Mouse (Mus musculus) ES-E14 (cell line): ENCODE measurements around the gene Prrt4. TPM values are rescaled to one million over a fixed set of nuclear protein-coding genes. Genes with fewer than 3 reads are reported as not detected.

Source experiments
- DNase-seq: peaks from one replicate; pipeline ENCODE4 v3.0.0-alpha.2; 2013; ENCODE audit warnings: low read depth, low spot score
- H3K27ac ChIP-seq: 2 replicates; pipeline ENCODE4 v1.5.1; 2012; ENCODE audit warnings: low read depth, mild to moderate bottlenecking, low read length, moderate library complexity, mixed read lengths; ENCODE audit not compliant: poor library complexity, insufficient read depth, severe bottlenecking
- H3K36me3 ChIP-seq: 2 replicates; pipeline ENCODE4 v1.6.1; 2012; ENCODE audit warnings: mild to moderate bottlenecking, low read length, moderate library complexity, mixed read lengths; ENCODE audit not compliant: control insufficient read depth, poor library complexity, insufficient read depth, severe bottlenecking
- H3K4me1 ChIP-seq, 2 experiments: fragments of 150-350 bp in 1 of 2; sonication (generic) in 1 of 2; 2 replicates each; pipeline ENCODE4 v1.6.1; 2012; ENCODE audit warnings: low read length in 2 of 2, mild to moderate bottlenecking in 1 of 2, mixed read lengths in 1 of 2; ENCODE audit not compliant: control insufficient read depth in 2 of 2, insufficient read depth in 2 of 2, poor library complexity in 1 of 2
- H3K4me3 ChIP-seq, 2 experiments: fragments of 150-350 bp in 1 of 2; sonication (generic) in 1 of 2; 2 replicates each; pipeline ENCODE4 v1.5.1; 2012; ENCODE audit warnings: low read length in 2 of 2, low read depth in 1 of 2, mild to moderate bottlenecking in 1 of 2, mixed read lengths in 1 of 2; ENCODE audit not compliant: insufficient read depth in 1 of 2, poor library complexity in 1 of 2, severe bottlenecking in 1 of 2
- H3K9ac ChIP-seq: 2 replicates; pipeline ENCODE4 v1.6.1; 2012; ENCODE audit warnings: low read depth, mild to moderate bottlenecking, low read length, mixed read lengths; ENCODE audit not compliant: poor library complexity, insufficient read depth, severe bottlenecking
- H3K9me3 ChIP-seq: fragments of 150-350 bp; sonication (generic); 2 replicates; pipeline ENCODE4 v1.6.1; 2012; ENCODE audit warnings: low read depth, mild to moderate bottlenecking, low read length; ENCODE audit not compliant: control insufficient read depth, insufficient read depth
- CHD2 ChIP-seq: IDR thresholded peaks from 2 replicates; pipeline ENCODE4 v1.6.1; 2014; ENCODE audit warnings: mild to moderate bottlenecking, low read depth, low read length, inconsistent platforms
- HCFC1 ChIP-seq: IDR thresholded peaks from 2 replicates; pipeline ENCODE4 v1.6.1; 2012; ENCODE audit warnings: low read length, inconsistent platforms, borderline replicate concordance; ENCODE audit not compliant: insufficient read depth
- MAFK ChIP-seq: IDR thresholded peaks from 2 replicates; pipeline ENCODE4 v1.6.1; 2014; ENCODE audit warnings: mild to moderate bottlenecking, low read depth, low read length, inconsistent platforms; ENCODE audit not compliant: insufficient read depth
- ZC3H11A ChIP-seq: IDR thresholded peaks from 2 replicates; pipeline ENCODE4 v1.6.1; 2012; ENCODE audit warnings: low read depth, mild to moderate bottlenecking, inconsistent platforms, low read length, borderline replicate concordance
- ZNF384 ChIP-seq: IDR thresholded peaks from 2 replicates; pipeline ENCODE4 v1.6.1; 2012; ENCODE audit warnings: low read depth, low read length, inconsistent platforms
- in situ Hi-C, 2 experiments: fragments of 600-800 bp; cut with MboI; formaldehyde crosslinking; loops; one replicate each; pipeline ENCODE4 v1.15.1; 2025; ENCODE audit warnings: low sequenced_read_pairs in 2 of 2, inconsistent platforms in 1 of 2; ENCODE audit not compliant: unreplicated experiment in 2 of 2
- total RNA-seq: library from RNA; depleted of rRNA; stranded (reverse); fragments of 300-350 nt; gene quantifications from 2 replicates; pipeline ENCODE4 v1.2.3, GENCODE M21; 2012

Prrt4 gene
- total RNA-seq, 1 experiment, result 0.40 TPM

DNA sequence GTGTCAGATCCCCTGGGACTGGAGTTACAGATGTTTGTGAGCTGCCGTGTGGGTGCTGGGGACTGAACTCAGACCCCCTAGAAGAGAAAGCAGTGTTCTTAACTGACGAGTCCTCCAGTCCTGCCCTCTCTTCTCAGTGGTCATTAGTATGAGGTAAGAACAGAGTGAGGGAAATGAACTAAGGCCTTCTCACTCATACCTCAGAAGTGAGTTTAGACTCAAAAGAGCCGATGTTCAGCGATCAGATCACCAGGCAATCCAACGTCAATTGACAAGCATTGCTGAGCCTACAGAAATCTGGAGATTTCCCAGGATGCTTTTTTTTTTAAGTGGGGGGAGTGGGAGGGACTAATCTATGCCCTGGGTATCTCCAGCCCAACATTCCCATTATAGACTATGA, 23.1 kb downstream of the Prrt4 start:
- H3K4me1 ChIP-seq, result no peaks in the 10 kb centered on the region
- H3K4me3 ChIP-seq, result no peak overlapping the region
- in situ Hi-C loops, result no loop called here
- TF ChIP-seq HCFC1, result no peak
- TF ChIP-seq ZNF384, result no peak
- TF ChIP-seq MAFK, result no peak
- TF ChIP-seq ZC3H11A, result no peak
- TF ChIP-seq CHD2, result no peak
- no peak overlapping the region for H3K9ac ChIP-seq
- DNase-seq, result no peak
- H3K36me3 ChIP-seq, result peaks cover 44% of the 10 kb centered on the region
- no peak overlapping the region for H3K27ac ChIP-seq
- no peaks in the 10 kb centered on the region for H3K9me3 ChIP-seq

- peaks cover 35% of the 10 kb centered on the region for H3K36me3 ChIP-seq
Measured at GRCm38 (mm10) chr6:29150001-29150400, 29.4 kb downstream of the Prrt4 start.

DNA sequence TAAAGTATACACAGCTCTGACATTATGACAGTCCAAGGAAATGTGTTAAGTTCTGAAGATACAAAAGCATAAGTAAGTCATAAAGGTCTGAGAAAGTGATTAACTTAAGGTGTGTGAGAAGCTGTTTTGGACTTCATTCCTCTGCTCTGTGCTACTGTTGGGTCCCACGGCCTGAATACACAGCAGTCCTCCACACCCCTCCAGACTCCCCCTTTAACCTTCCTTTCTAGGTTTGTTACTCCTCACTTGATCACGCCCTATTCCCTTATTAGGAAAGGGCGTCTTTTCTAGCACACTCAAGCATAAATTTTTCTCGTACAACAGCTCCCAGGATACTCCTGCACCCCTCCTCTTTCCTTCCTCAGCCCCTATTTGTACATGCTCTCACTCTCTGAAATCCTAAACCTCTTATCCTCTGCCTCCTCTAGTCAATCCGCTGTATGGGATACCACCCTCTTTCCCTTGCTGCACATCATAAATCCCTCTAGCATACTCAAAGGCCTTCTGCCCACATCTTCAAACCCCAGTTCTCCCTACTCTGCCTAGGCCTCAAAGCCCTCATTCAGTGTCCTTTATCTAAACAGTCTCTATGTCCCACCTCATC, 31.9 kb downstream of the Prrt4 start:
- no peak for DNase-seq
- no peaks in the 10 kb centered on the region for H3K4me1 ChIP-seq
- no peaks in the 10 kb centered on the region for H3K9me3 ChIP-seq
- in situ Hi-C loops, result no loop called here
- TF ChIP-seq CHD2 (no peak), HCFC1 (no peak), MAFK (no peak), ZNF384 (no peak), ZC3H11A (no peak)
- no peak overlapping the region for H3K4me3 ChIP-seq
- H3K27ac ChIP-seq, result no peak overlapping the region
- no peak overlapping the region; the same call in 1 of the 2 replicates for H3K9ac ChIP-seq
- H3K36me3 ChIP-seq, result peaks cover 25% of the 10 kb centered on the region

More at GRCm38 (mm10) chr6:29150001-29150400, 29.4 kb downstream of the Prrt4 start:
- no peak overlapping the region for H3K9ac ChIP-seq
- TF ChIP-seq ZNF384, result no peak
- no peak for TF ChIP-seq ZC3H11A
- no peak for TF ChIP-seq CHD2
- TF ChIP-seq HCFC1, result no peak
- TF ChIP-seq MAFK, result no peak
- in situ Hi-C loops, result no loop called here
- no peak overlapping the region for H3K4me3 ChIP-seq
- H3K4me1 ChIP-seq, result no peaks in the 10 kb centered on the region
- DNase-seq, result no peak
- no peaks in the 10 kb centered on the region for H3K9me3 ChIP-seq
- H3K27ac ChIP-seq, result no peak overlapping the region

GRCm38 (mm10) chr6:29146641-29147040, 32.7 kb downstream of the Prrt4 start:
- Histone ChIP-seq H3K4me3 (no peak overlapping the region), H3K4me1 (no peaks in the 10 kb centered on the region), H3K9me3 (no peaks in the 10 kb centered on the region), H3K9ac (no peak overlapping the region), H3K27ac (no peak overlapping the region), H3K36me3 (peaks cover 26% of the 10 kb centered on the region)
- in situ Hi-C loops, result no loop called here
- no peak for DNase-seq
- TF ChIP-seq ZC3H11A (no peak), MAFK (no peak)
